Mouse (Mus musculus) cerebellum, adult 11-12 months (tissue): ENCODE measurements around the gene Rbfox1.

Source experiments
- DNase-seq: peaks from one replicate; pipeline ENCODE4 v3.0.0; 2022

The Rbfox1 gene

GRCm38 (mm10) chr16:7163688-7164087, 1278.5 kb downstream of the Rbfox1 start:
- DNase-seq, result no peak

- DNase-seq, result no peak
These were observed 1279.1 kb downstream of the Rbfox1 start for GRCm38 (mm10) chr16:7164153-7164737.

- DNase-seq, result no peak
These were observed 1290.8 kb downstream of the Rbfox1 start for GRCm38 (mm10) chr16:7175960-7176359.

- DNase-seq, result peak; percentile 79
These were observed 1302.6 kb downstream of the Rbfox1 start for GRCm38 (mm10) chr16:7187788-7188187.

GRCm38 (mm10) chr16:7193535-7193934, 1308.4 kb downstream of the Rbfox1 start:
- no peak for DNase-seq

- DNase-seq, result no peak
These were observed 1312.8 kb downstream of the Rbfox1 start for GRCm38 (mm10) chr16:7197953-7198352.

GRCm38 (mm10) chr16:7200239-7200638, 1315.1 kb downstream of the Rbfox1 start:
- DNase-seq, result peak; percentile 63

- no peak for DNase-seq
These were observed 1316.7 kb downstream of the Rbfox1 start for GRCm38 (mm10) chr16:7201816-7202215.

- no peak for DNase-seq
These were observed 1321.2 kb downstream of the Rbfox1 start for GRCm38 (mm10) chr16:7206116-7206900.

- no peak for DNase-seq
These were observed 1322.4 kb downstream of the Rbfox1 start for GRCm38 (mm10) chr16:7207599-7207998.

GRCm38 (mm10) chr16:7212756-7213155, 1327.6 kb downstream of the Rbfox1 start:
- no peak for DNase-seq

- no peak for DNase-seq
These were observed 1338.1 kb downstream of the Rbfox1 start for GRCm38 (mm10) chr16:7223265-7223664.

GRCm38 (mm10) chr16:7226000-7226399, 1340.8 kb downstream of the Rbfox1 start:
- peak; percentile 74 for DNase-seq

GRCm38 (mm10) chr16:7228246-7228645, 1343.1 kb downstream of the Rbfox1 start:
- DNase-seq, result peak; percentile 34

- no peak for DNase-seq
These were observed 1344.1 kb downstream of the Rbfox1 start for GRCm38 (mm10) chr16:7229232-7229631.

- peak; percentile 63 for DNase-seq
These were observed 1356.5 kb downstream of the Rbfox1 start for GRCm38 (mm10) chr16:7241627-7242026.

- DNase-seq, result no peak
These were observed 1357.3 kb downstream of the Rbfox1 start for GRCm38 (mm10) chr16:7242501-7242900.

GRCm38 (mm10) chr16:7244382-7244781, 1359.2 kb downstream of the Rbfox1 start:
- DNase-seq, result no peak

GRCm38 (mm10) chr16:7251696-7252095, 1366.5 kb downstream of the Rbfox1 start:
- DNase-seq, result no peak

- peak; percentile 13 for DNase-seq
These were observed 1372.2 kb downstream of the Rbfox1 start for GRCm38 (mm10) chr16:7257366-7257765.

- DNase-seq, result no peak
These were observed 1378.1 kb downstream of the Rbfox1 start for GRCm38 (mm10) chr16:7263261-7263660.

- DNase-seq, result no peak
These were observed 1380.6 kb downstream of the Rbfox1 start for GRCm38 (mm10) chr16:7265715-7266114.

GRCm38 (mm10) chr16:7275501-7275900, 1390.3 kb downstream of the Rbfox1 start:
- no peak for DNase-seq

- no peak for DNase-seq
These were observed 1390.7 kb downstream of the Rbfox1 start for GRCm38 (mm10) chr16:7275901-7276300.

- DNase-seq, result peak; percentile 19
These were observed 1394.4 kb downstream of the Rbfox1 start for GRCm38 (mm10) chr16:7279544-7279943.
